24 mouse cellular contexts compared by ENCODE assay signal in genomic region chr12:71192705-71193104, GRCm38 (mm10). TPM values are rescaled to one million over a fixed set of nuclear protein-coding genes. Genes with fewer than 3 reads are reported as not detected.
DNase-seq lines count a peak whose midpoint lies in the region; ATAC-seq lines count a peak whose summit lies in the region.
"Had no signal": no experiment of that assay in that cellular context is flagged by ENCODE, and none has a peak within 500 bp of the region (broad histone marks: within the 10 kb centered on the region; RNA-seq: fewer than 3 reads in every experiment).

No protein-coding gene starts in this region.

- H3K27ac ChIP-seq in midbrain, embryonic 13.5 days = no peak overlapping the region
- H3K27ac ChIP-seq: embryonic facial prominence, embryonic 12.5 days; forebrain, embryonic 12.5 days; heart, embryonic 10.5 days; intestine, embryonic 15.5 days; limb, embryonic 12.5 days; liver, embryonic 13.5 days; macrophage had no signal

- no peaks in the 10 kb centered on the region for H3K4me1 ChIP-seq in midbrain, embryonic 13.5 days (replicated peaks)
- H3K4me1 ChIP-seq: embryonic facial prominence, embryonic 12.5 days; forebrain, embryonic 12.5 days; heart, embryonic 10.5 days; intestine, embryonic 15.5 days; limb, embryonic 12.5 days; liver, embryonic 13.5 days had no signal

- H3K27me3 ChIP-seq in midbrain, embryonic 13.5 days = no peaks in the 10 kb centered on the region
- H3K27me3 ChIP-seq: embryonic facial prominence, embryonic 12.5 days; forebrain, embryonic 12.5 days; intestine, embryonic 15.5 days; limb, embryonic 12.5 days; liver, embryonic 13.5 days had no signal

- no peaks in the 10 kb centered on the region for H3K9me3 ChIP-seq in midbrain, embryonic 13.5 days
- H3K9me3 ChIP-seq: embryonic facial prominence, embryonic 12.5 days; forebrain, embryonic 12.5 days; heart, embryonic 10.5 days; intestine, embryonic 15.5 days; limb, embryonic 12.5 days; liver, embryonic 13.5 days had no signal

- DNase-seq in heart, adult 11 months = peak; percentile 45
- no peak for DNase-seq in heart, postnatal 14 days
- DNase-seq in spleen, postnatal 36 days (ENCODE audit: low spot score in 2 of 2) = peak; percentile 5
- DNase-seq in spleen, postnatal 14 days (ENCODE audit: low spot score in 2 of 2) = no peak
- DNase-seq in R1 (ENCODE audit: low read depth, low spot score) = peak; percentile 18
- DNase-seq in kidney, adult 9 months = no peak
- DNase-seq: adrenal gland, postnatal 14 days; cerebellum, adult 2 months; cerebellum, postnatal 25 days; gastrocnemius, postnatal 36 days; kidney, adult 8-10 months; kidney, postnatal 14 days; liver, embryonic 13.5 days; right cerebral cortex, postnatal 14 days had no signal

- H3K4me3 ChIP-seq in midbrain, embryonic 13.5 days (replicated peaks) = no peak overlapping the region
- H3K4me3 ChIP-seq: embryonic facial prominence, embryonic 12.5 days; forebrain, embryonic 12.5 days; heart, embryonic 10.5 days; intestine, embryonic 15.5 days; limb, embryonic 12.5 days; liver, embryonic 13.5 days had no signal

- no peak overlapping the region for H3K9ac ChIP-seq in midbrain, embryonic 13.5 days (replicated peaks)
- H3K9ac ChIP-seq: embryonic facial prominence, embryonic 12.5 days; forebrain, embryonic 12.5 days; intestine, embryonic 15.5 days; limb, embryonic 12.5 days; liver, embryonic 13.5 days had no signal

- intact Hi-C loops in heart, postnatal 14 days (cut with DNase I) = no loop called here

- peaks cover 65% of the 10 kb centered on the region for H3K36me3 ChIP-seq in midbrain, embryonic 13.5 days

- no peak overlapping the region for H3K4me2 ChIP-seq in midbrain, embryonic 13.5 days (replicated peaks)
- H3K4me2 ChIP-seq: embryonic facial prominence, embryonic 12.5 days; forebrain, embryonic 12.5 days; intestine, embryonic 15.5 days; limb, embryonic 12.5 days; liver, embryonic 13.5 days; midbrain, embryonic 11.5 days had no signal

- WGBS in midbrain, embryonic 13.5 days = 87% methylated on average over 8 of the region's 8 CpGs

- peak; percentile 78 for ATAC-seq in megakaryocyte progenitor cell, adult 5-6 weeks (replicated peaks; ENCODE audit: poor library complexity)
- ATAC-seq in midbrain, embryonic 13.5 days = no peak
- ATAC-seq: hindbrain, embryonic 16.5 days; intestine, embryonic 15.5 days had no signal

RNA-seq across cellular contexts. Expression of gene 2700049A03Rik, which starts 56.1 kb away (rescaled TPM):
- 1 to 10 TPM; 3.8 TPM for total RNA-seq in heart, postnatal 14 days (2021)
- 19.4 and 20.3 TPM in 2 replicates for total RNA-seq in megakaryocyte progenitor cell, adult 5-6 weeks (2015)
- total RNA-seq in megakaryocyte progenitor cell, adult 5-6 weeks (2017) = 10.9 and 16.3 TPM in 2 replicates
- 15.0 and 19.4 TPM in 2 replicates for polyA plus RNA-seq in midbrain, embryonic 13.5 days (2015; fragmentation: Nextera tagmentation; extraction: Ambion mirVana)

RNA-seq across cellular contexts. Expression of gene Timm9, which starts 56.2 kb away (rescaled TPM):
- 10 to 100 TPM; 29.5 to 33.9 TPM for total RNA-seq in heart, postnatal 14 days (2021)
- total RNA-seq in megakaryocyte progenitor cell, adult 5-6 weeks (2015) = 97.0 and 102 TPM in 2 replicates
- total RNA-seq in megakaryocyte progenitor cell, adult 5-6 weeks (2017) = 60.6 and 76.3 TPM in 2 replicates
- 80.7 and 85.2 TPM in 2 replicates for polyA plus RNA-seq in midbrain, embryonic 13.5 days (2015; fragmentation: Nextera tagmentation; extraction: Ambion mirVana)

Comparison
In these comparisons a context has a peak if more than half of its experiments do, and no peak if none do; other contexts are left out.
1. DNase-seq: peak in heart, adult 11 months (single experiment), spleen, postnatal 36 days (2 of 2) and R1 (single experiment); none in heart, postnatal 14 days (0 of 2), spleen, postnatal 14 days (0 of 2) and kidney, adult 9 months (single experiment).